Mouse (Mus musculus) ES-E14 (cell line): Measurements from ENCODE around the gene Ube2l3. TPM values are rescaled to one million over a fixed set of nuclear protein-coding genes. Genes with fewer than 3 reads are reported as not detected.

Experiments used
- DNase-seq: peaks from one replicate; pipeline ENCODE4 v3.0.0-alpha.2; 2013; ENCODE audit warnings: low read depth, low spot score
- H3K27ac ChIP-seq: 2 replicates; pipeline ENCODE4 v1.5.1; 2012; ENCODE audit warnings: low read depth, mild to moderate bottlenecking, low read length, moderate library complexity, mixed read lengths; ENCODE audit not compliant: poor library complexity, insufficient read depth, severe bottlenecking
- H3K36me3 ChIP-seq: 2 replicates; pipeline ENCODE4 v1.6.1; 2012; ENCODE audit warnings: mild to moderate bottlenecking, low read length, moderate library complexity, mixed read lengths; ENCODE audit not compliant: control insufficient read depth, poor library complexity, insufficient read depth, severe bottlenecking
- H3K4me1 ChIP-seq, 2 experiments: fragments of 150-350 bp in 1 of 2; sonication (generic) in 1 of 2; 2 replicates each; pipeline ENCODE4 v1.6.1; 2012; ENCODE audit warnings: low read length in 2 of 2, mild to moderate bottlenecking in 1 of 2, mixed read lengths in 1 of 2; ENCODE audit not compliant: control insufficient read depth in 2 of 2, insufficient read depth in 2 of 2, poor library complexity in 1 of 2
- H3K4me3 ChIP-seq, 2 experiments: fragments of 150-350 bp in 1 of 2; sonication (generic) in 1 of 2; 2 replicates each; pipeline ENCODE4 v1.5.1; 2012; ENCODE audit warnings: low read length in 2 of 2, low read depth in 1 of 2, mild to moderate bottlenecking in 1 of 2, mixed read lengths in 1 of 2; ENCODE audit not compliant: insufficient read depth in 1 of 2, poor library complexity in 1 of 2, severe bottlenecking in 1 of 2
- H3K9ac ChIP-seq: 2 replicates; pipeline ENCODE4 v1.6.1; 2012; ENCODE audit warnings: low read depth, mild to moderate bottlenecking, low read length, mixed read lengths; ENCODE audit not compliant: poor library complexity, insufficient read depth, severe bottlenecking
- H3K9me3 ChIP-seq: fragments of 150-350 bp; sonication (generic); 2 replicates; pipeline ENCODE4 v1.6.1; 2012; ENCODE audit warnings: low read depth, mild to moderate bottlenecking, low read length; ENCODE audit not compliant: control insufficient read depth, insufficient read depth
- CHD2 ChIP-seq: IDR thresholded peaks from 2 replicates; pipeline ENCODE4 v1.6.1; 2014; ENCODE audit warnings: mild to moderate bottlenecking, low read depth, low read length, inconsistent platforms
- HCFC1 ChIP-seq: IDR thresholded peaks from 2 replicates; pipeline ENCODE4 v1.6.1; 2012; ENCODE audit warnings: low read length, inconsistent platforms, borderline replicate concordance; ENCODE audit not compliant: insufficient read depth
- MAFK ChIP-seq: IDR thresholded peaks from 2 replicates; pipeline ENCODE4 v1.6.1; 2014; ENCODE audit warnings: mild to moderate bottlenecking, low read depth, low read length, inconsistent platforms; ENCODE audit not compliant: insufficient read depth
- ZC3H11A ChIP-seq: IDR thresholded peaks from 2 replicates; pipeline ENCODE4 v1.6.1; 2012; ENCODE audit warnings: low read depth, mild to moderate bottlenecking, inconsistent platforms, low read length, borderline replicate concordance
- ZNF384 ChIP-seq: IDR thresholded peaks from 2 replicates; pipeline ENCODE4 v1.6.1; 2012; ENCODE audit warnings: low read depth, low read length, inconsistent platforms
- in situ Hi-C, 2 experiments: fragments of 600-800 bp; cut with MboI; formaldehyde crosslinking; loops; one replicate each; pipeline ENCODE4 v1.15.1; 2025; ENCODE audit warnings: low sequenced_read_pairs in 2 of 2, inconsistent platforms in 1 of 2; ENCODE audit not compliant: unreplicated experiment in 2 of 2
- total RNA-seq: library from RNA; depleted of rRNA; stranded (reverse); fragments of 300-350 nt; gene quantifications from 2 replicates; pipeline ENCODE4 v1.2.3, GENCODE M21; 2012

The Ube2l3 gene
- total RNA-seq, 1 experiment = 109 TPM

- in situ Hi-C loops = no loop called here
- TF ChIP-seq ZC3H11A (no peak), CHD2 (no peak), HCFC1 (no peak), ZNF384 (no peak), MAFK (no peak)
- no peaks in the 10 kb centered on the region for H3K4me1 ChIP-seq
These were observed 48.1 kb downstream of the Ube2l3 start for GRCm38 (mm10) chr16:17154346-17154745.

GRCm38 (mm10) chr16:17151874-17152273 is 50.6 kb downstream of the Ube2l3 start:
- no peak for TF ChIP-seq HCFC1
- TF ChIP-seq MAFK = no peak
- TF ChIP-seq CHD2 = no peak
- TF ChIP-seq ZNF384 = no peak
- TF ChIP-seq ZC3H11A = no peak
- peaks cover 0 to 2% of the 10 kb centered on the region in 2 experiments; a peak in 1 of 4 replicates for H3K4me1 ChIP-seq
- H3K9ac ChIP-seq = no peak overlapping the region
- H3K9me3 ChIP-seq = no peaks in the 10 kb centered on the region
- H3K4me3 ChIP-seq = no peak overlapping the region
- peaks cover 20% of the 10 kb centered on the region for H3K36me3 ChIP-seq
- no peak for DNase-seq
- in situ Hi-C loops = no loop called here
- no peak overlapping the region for H3K27ac ChIP-seq

More at GRCm38 (mm10) chr16:17154346-17154745, 48.1 kb downstream of the Ube2l3 start:
- Histone ChIP-seq H3K27ac (no peak overlapping the region), H3K4me3 (no peak overlapping the region), H3K9ac (no peak overlapping the region), H3K9me3 (no peaks in the 10 kb centered on the region), H3K36me3 (peaks cover 26% of the 10 kb centered on the region)
- no peak for DNase-seq

- no peak overlapping the region for H3K4me3 ChIP-seq
- peaks cover 0 to 2% of the 10 kb centered on the region in 2 experiments; a peak in 1 of 4 replicates for H3K4me1 ChIP-seq
- TF ChIP-seq ZNF384 (no peak), HCFC1 (no peak), ZC3H11A (no peak), CHD2 (no peak), MAFK (no peak)
- DNase-seq = no peak
- no peak overlapping the region for H3K9ac ChIP-seq
- no peaks in the 10 kb centered on the region for H3K9me3 ChIP-seq
- in situ Hi-C loops = no loop called here
- H3K27ac ChIP-seq = no peak overlapping the region
- H3K36me3 ChIP-seq = peaks cover 14% of the 10 kb centered on the region
These were observed 51.8 kb downstream of the Ube2l3 start for GRCm38 (mm10) chr16:17150520-17151258.

DNA sequence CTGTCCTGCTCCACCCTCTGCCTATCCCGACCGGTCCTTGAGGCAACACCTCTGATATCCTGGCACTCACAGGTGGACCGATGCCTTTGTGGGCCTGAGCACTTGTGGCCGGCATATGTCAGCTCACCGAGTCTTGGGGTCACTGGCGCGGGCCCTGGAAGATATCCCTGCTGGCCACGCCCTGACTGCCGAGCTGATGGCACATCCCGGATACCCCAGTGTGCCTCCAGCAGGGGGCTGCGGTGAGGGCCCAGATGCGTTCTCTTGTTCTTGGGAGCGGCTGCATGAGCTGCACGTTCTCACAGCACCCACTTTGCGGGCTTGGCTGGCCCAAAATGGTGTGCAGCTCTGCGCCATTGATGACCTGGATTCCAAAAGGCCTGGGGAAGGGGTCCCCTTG is 54.4 kb downstream of the Ube2l3 start:
- H3K27ac ChIP-seq = no peak overlapping the region
- peak; percentile 46 for DNase-seq
- H3K36me3 ChIP-seq = peaks cover 6% of the 10 kb centered on the region
- in situ Hi-C loops = no loop called here
- H3K4me3 ChIP-seq = peak overlapping the region; percentile 76 to 88
- H3K9ac ChIP-seq = peak overlapping the region; percentile 88
- TF ChIP-seq HCFC1 = no peak
- TF ChIP-seq MAFK = no peak
- no peak for TF ChIP-seq CHD2
- no peak; the same call in 1 of the 2 replicates for TF ChIP-seq ZNF384
- no peak for TF ChIP-seq ZC3H11A
- H3K4me1 ChIP-seq = peaks cover 0 to 2% of the 10 kb centered on the region in 2 experiments; a peak in 1 of 4 replicates
- H3K9me3 ChIP-seq = no peaks in the 10 kb centered on the region
